Mouse (Mus musculus): ENCODE results near the gene Scaf8.
"Not testable (repeated sequence)": the region's sequence is repeated elsewhere in the genome, so short reads cannot be mapped to it uniquely, and the experiment has no call there.

Scaf8 gene

DNA sequence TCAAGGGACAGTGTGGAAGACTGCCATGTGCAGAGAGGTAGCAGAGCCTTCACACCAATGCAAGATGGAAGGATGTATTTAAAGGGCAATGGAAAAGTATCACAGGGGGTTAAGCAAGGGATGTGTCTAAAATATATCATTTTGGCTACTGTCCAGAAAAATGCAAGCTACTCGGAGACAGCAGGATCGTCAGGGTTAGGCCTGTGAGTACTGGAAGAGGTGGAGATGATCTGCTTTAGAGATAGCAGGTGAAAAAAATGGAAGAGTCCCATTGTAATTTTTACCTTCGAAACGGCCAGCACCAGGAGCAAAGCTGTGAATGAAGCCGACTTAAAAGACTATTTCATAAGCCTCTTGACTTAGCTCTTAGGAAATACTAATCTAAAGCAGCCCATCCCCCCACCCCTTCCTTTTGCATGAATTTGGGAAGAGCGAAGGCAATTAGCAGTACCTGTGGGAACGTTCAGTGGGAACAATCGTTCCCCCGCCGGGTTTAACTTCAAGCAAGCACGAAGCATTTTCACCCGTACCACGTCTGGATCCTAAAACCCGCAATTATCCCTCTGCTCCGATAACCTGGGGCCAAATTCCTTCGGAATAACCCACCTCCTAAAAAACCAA, 925 bp upstream of the Scaf8 start:
- in situ Hi-C loops (cut with MboI; ENCODE audit: low pct_unique_long_range_greater_than_20kb in 1 of 2, low sequenced_read_pairs in 2 of 2, unreplicated experiment in 1 of 2): no loop called here

DNA sequence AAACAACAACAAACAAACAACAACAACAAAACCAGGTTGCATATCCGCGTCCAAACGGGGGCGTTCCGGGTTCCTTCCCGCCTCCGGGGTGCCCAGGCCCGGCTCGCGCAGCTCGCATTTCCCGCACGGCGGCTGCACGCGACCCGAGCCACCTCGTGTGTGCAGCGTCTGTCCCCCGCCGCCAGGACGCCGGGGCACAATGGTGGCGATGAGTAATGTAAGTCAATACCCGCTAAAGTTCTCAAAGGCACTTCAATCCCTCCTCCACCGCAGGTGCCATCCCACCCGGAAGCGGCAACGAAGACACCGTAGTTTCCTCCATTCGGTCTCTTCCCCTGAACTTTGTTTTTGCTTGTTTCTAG, 433 bp upstream of the Scaf8 start:
- in situ Hi-C loops (cut with MboI; ENCODE audit: low pct_unique_long_range_greater_than_20kb in 1 of 2, low sequenced_read_pairs in 2 of 2, unreplicated experiment in 1 of 2): no loop called here

GRCm38 (mm10) chr17:3115380-3115974, 705 bp downstream of the Scaf8 start:
- in situ Hi-C loops (cut with MboI; ENCODE audit: low pct_unique_long_range_greater_than_20kb in 1 of 2, low sequenced_read_pairs in 2 of 2, unreplicated experiment in 1 of 2): no loop called here

DNA sequence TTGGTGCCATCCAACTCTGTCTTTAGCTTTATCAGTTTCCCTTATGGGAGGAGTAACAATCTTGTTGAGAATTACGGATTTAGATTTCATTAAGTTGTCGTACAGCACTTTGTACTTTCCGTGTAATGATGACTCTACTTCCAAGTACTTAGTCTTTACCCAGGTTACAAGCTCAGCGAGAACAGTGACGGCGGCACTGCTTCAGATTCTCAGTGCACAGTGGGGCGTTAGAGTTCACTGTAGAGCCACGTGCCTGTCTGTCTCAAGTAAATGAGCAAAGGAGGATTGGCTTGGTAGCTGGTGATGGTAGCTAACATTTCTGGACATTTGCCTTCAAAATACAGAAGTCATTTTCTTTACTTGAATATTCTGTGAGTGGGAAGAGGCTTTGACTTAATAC, 6.2 kb downstream of the Scaf8 start:
- in situ Hi-C loops (cut with MboI; ENCODE audit: low pct_unique_long_range_greater_than_20kb in 1 of 2, low sequenced_read_pairs in 2 of 2, unreplicated experiment in 1 of 2): not testable (repeated sequence)

GRCm38 (mm10) chr17:3123581-3123980, 8.8 kb downstream of the Scaf8 start:
- in situ Hi-C loops (cut with MboI; ENCODE audit: low pct_unique_long_range_greater_than_20kb in 1 of 2, low sequenced_read_pairs in 2 of 2, unreplicated experiment in 1 of 2): not testable (repeated sequence)

GRCm38 (mm10) chr17:3128716-3129115, 13.9 kb downstream of the Scaf8 start:
- in situ Hi-C loops (cut with MboI; ENCODE audit: low pct_unique_long_range_greater_than_20kb in 1 of 2, low sequenced_read_pairs in 2 of 2, unreplicated experiment in 1 of 2): no loop called here

DNA sequence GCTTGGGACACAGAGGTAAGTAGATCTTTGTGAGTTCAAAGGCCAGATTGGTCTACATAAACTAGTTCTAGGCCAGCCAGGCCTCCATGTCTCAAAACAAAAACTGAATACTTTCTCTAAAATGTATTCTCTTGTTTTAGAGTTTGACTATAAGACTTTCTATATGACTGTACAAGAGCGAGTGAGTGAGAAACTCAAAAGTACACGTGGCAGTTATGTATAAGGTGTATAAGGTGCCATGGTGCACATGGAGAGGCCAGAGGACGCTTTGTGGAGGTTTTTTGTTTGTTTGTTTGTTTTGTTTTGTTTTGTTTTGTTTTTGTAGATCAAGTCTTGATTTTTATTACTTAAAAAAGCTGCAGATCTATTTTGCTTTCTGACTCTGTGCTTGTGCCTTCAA, 15.0 kb downstream of the Scaf8 start:
- in situ Hi-C loops (cut with MboI; ENCODE audit: low pct_unique_long_range_greater_than_20kb in 1 of 2, low sequenced_read_pairs in 2 of 2, unreplicated experiment in 1 of 2): no loop called here

- in situ Hi-C loops (cut with MboI; ENCODE audit: low pct_unique_long_range_greater_than_20kb in 1 of 2, low sequenced_read_pairs in 2 of 2, unreplicated experiment in 1 of 2): no loop called here
Observed at GRCm38 (mm10) chr17:3135346-3135745, 20.6 kb downstream of the Scaf8 start.

DNA sequence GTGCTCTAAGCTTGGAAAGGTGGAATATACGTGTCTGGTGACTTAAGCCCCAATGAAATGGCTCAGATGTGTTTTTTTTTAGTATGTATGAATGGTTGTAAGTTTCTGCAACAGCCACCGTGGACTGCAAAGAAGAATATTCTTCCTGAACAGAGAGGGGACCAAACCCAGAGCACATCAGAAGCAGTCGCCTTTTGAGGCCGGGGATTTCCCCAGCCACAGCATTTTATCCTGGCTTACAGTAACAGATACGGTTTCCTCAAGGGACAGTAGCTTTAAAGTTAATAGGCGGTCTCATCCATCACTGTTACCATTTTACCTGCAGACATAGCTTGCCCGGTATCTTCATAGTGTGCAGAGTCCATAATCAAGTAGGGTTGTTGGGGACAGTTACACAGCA, 21.4 kb downstream of the Scaf8 start:
- in situ Hi-C loops (cut with MboI; ENCODE audit: low pct_unique_long_range_greater_than_20kb in 1 of 2, low sequenced_read_pairs in 2 of 2, unreplicated experiment in 1 of 2): no loop called here

GRCm38 (mm10) chr17:3138387-3138786, 23.6 kb downstream of the Scaf8 start:
- in situ Hi-C loops (cut with MboI; ENCODE audit: low pct_unique_long_range_greater_than_20kb in 1 of 2, low sequenced_read_pairs in 2 of 2, unreplicated experiment in 1 of 2): no loop called here

DNA sequence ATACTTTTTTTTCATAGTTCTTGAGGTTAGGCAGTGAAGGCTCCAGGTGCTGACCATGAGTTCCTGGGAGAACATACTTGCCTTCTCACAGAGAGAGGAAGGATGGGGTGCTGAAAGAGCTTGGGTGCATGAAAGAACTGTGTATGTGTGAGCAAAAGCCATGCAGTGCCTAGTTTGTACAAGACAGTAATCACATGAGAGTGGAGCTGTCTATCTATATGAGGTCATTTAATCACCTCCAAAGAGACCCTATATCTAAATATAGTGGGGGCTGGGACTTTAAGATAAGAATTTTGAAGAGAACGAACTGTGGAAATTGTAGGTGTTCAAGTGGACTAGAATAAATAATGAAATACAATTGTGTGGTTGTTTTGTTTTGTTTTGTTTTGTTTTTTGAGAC, 25.3 kb downstream of the Scaf8 start:
- in situ Hi-C loops (cut with MboI; ENCODE audit: low pct_unique_long_range_greater_than_20kb in 1 of 2, low sequenced_read_pairs in 2 of 2, unreplicated experiment in 1 of 2): no loop called here

- in situ Hi-C loops (cut with MboI; ENCODE audit: low pct_unique_long_range_greater_than_20kb in 1 of 2, low sequenced_read_pairs in 2 of 2, unreplicated experiment in 1 of 2): no loop called here
Observed at GRCm38 (mm10) chr17:3148853-3149252, 34.1 kb downstream of the Scaf8 start.

GRCm38 (mm10) chr17:3149541-3149940, 34.8 kb downstream of the Scaf8 start:
- in situ Hi-C loops (cut with MboI; ENCODE audit: low pct_unique_long_range_greater_than_20kb in 1 of 2, low sequenced_read_pairs in 2 of 2, unreplicated experiment in 1 of 2): no loop called here

DNA sequence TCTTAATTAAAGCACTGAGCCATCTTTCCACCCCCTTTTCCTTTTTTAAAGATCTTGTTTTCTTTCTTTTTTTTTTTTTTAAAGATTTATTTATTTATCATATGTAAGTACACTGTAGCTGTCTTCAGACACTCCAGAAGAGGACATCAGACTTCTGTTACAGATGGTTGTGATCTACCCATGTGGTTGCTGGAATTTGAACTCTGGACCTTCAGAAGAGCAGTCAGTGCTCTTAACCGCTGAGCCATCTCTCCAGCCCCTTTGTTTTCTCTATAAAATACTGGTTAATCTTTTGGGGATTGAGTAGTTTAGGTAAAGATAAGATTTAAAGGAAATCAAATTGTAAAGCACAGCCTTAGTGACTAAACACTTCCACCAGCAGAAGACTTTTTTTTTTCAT, 35.9 kb downstream of the Scaf8 start:
- in situ Hi-C loops (cut with MboI; ENCODE audit: low pct_unique_long_range_greater_than_20kb in 1 of 2, low sequenced_read_pairs in 2 of 2, unreplicated experiment in 1 of 2): not testable (repeated sequence)

GRCm38 (mm10) chr17:3151181-3151580, 36.4 kb downstream of the Scaf8 start:
- in situ Hi-C loops (cut with MboI; ENCODE audit: low pct_unique_long_range_greater_than_20kb in 1 of 2, low sequenced_read_pairs in 2 of 2, unreplicated experiment in 1 of 2): no loop called here

DNA sequence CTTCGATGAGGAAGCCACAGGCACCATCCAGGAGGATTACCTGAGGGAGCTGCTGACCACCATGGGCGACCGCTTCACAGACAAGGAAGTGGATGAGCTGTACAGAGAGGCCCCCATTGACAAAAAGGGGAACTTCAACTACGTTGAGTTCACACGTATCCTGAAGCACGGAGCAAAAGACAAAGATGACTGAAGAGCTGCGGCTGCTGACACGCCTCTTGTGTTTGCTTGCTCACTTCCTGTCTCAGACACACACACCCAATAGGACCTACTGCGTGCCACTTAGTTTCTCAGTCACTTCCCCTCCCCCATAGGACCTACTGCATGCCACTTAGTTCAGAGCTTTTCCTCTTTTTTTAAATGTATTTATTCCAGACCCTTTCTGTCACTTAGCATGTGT, 41.4 kb downstream of the Scaf8 start:
- in situ Hi-C loops (cut with MboI; ENCODE audit: low pct_unique_long_range_greater_than_20kb in 1 of 2, low sequenced_read_pairs in 2 of 2, unreplicated experiment in 1 of 2): not testable (repeated sequence)

DNA sequence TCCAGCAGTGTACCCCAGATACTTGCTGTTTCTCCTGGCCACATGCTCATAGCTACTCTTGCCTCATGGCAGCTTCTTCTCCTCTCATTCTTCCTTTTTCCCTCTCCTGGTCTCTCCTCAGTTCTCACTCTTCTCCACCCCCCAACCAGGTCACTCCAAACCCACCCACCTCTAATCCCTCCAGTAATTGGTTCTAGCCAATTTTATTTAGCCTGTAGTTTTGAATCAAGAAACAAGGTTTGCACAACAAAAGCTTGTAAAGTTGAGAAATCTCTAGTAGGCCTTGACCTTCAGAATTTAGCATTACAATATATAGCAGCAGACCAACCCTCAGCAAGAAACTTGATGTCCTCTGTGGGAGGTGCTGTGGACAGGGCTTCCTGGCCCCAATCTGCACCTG, 42.2 kb downstream of the Scaf8 start:
- in situ Hi-C loops (cut with MboI; ENCODE audit: low pct_unique_long_range_greater_than_20kb in 1 of 2, low sequenced_read_pairs in 2 of 2, unreplicated experiment in 1 of 2): no loop called here

GRCm38 (mm10) chr17:3162905-3163304, 48.1 kb downstream of the Scaf8 start:
- in situ Hi-C loops (cut with MboI; ENCODE audit: low pct_unique_long_range_greater_than_20kb in 1 of 2, low sequenced_read_pairs in 2 of 2, unreplicated experiment in 1 of 2): no loop called here

GRCm38 (mm10) chr17:3180425-3180945, 65.7 kb downstream of the Scaf8 start:
- in situ Hi-C loops (cut with MboI; ENCODE audit: low pct_unique_long_range_greater_than_20kb in 1 of 2, low sequenced_read_pairs in 2 of 2, unreplicated experiment in 1 of 2): not testable (repeated sequence)

- in situ Hi-C loops (cut with MboI; ENCODE audit: low pct_unique_long_range_greater_than_20kb in 1 of 2, low sequenced_read_pairs in 2 of 2, unreplicated experiment in 1 of 2): not testable (repeated sequence)
Observed at GRCm38 (mm10) chr17:3195483-3195882, 80.7 kb downstream of the Scaf8 start.
